Mouse (Mus musculus) retina, postnatal 1 day (tissue): ENCODE measurements around the gene Kprp.
"Not testable (repeated sequence)": the region's sequence is repeated elsewhere in the genome, so short reads cannot be mapped to it uniquely, and the experiment has no call there.

ENCODE experiments used
- DNase-seq: peaks from one replicate; pipeline ENCODE4 v3.0.0-alpha.2; 2012

Gene Kprp

GRCm38 (mm10) chr3:92827108-92827507, at the start of gene Kprp:
Gene Kprp, minus strand, starts transcription at chr3:92827247.
- no peak for DNase-seq

DNA sequence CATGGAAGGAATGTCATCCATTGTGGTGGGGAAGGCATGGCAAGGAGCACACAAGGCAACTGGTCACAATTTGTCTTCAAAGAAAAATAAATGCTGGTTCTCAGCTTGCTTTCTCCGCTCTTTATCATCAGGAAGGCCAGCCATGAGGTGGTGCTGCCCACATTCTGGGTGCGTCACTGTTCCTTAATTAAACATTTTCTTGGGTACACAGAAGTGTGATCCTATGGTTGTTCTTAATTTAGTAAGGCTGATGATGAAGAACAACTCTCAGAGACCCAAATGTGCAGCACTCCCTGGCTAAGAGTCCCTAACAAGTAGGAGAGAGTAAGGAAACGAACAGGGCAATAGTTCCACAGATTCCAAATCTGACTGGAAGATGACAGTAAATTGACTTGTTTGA, 47.1 kb upstream of the Kprp start:
- DNase-seq, result no peak

DNA sequence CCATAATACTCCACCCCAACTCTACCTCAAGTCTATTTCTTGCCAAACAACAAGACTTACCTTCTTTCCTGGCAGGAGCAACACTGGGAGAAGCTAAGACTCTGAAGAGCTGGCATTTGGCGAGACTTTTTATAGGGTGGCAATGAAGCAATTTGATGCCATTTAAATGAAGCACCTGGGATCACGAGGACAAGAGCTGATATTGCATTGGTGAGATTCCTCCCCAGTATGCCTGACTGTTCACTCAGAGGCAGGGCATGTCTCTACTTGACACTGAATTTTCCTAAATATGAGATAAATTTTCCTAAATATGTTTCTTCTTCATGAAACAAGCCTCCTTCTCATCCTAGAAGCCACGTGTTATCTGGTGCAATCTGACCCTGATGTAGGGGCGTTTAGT, 43.1 kb upstream of the Kprp start, which contains the start of gene 2310050C09Rik:
Gene 2310050C09Rik, minus strand, starts transcription at position 101 of the 400 bp plus-strand sequence.
- DNase-seq, result no peak

DNA sequence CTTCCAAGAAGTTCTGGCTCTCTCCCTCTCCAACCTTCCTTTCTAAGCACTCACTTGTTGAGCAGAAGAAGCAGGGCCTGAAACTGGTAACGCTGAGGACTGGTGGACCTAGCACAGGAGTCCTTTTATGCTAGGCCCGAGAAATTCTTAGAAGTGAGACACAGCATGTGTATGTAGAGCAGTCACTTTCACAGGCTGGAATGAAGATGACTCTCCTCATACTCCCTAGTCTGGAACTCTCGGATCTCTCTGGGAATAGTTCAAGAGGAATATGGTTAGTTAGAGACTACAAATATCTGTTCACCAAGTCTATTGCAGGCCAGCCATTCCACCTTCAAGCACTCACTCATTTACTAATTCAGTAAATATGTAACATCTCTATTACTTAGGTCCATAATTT, 24.1 kb upstream of the Kprp start, which contains the start of gene Lce1l:
Gene Lce1l, minus strand, starts transcription at position 101 of the 400 bp plus-strand sequence.
- no peak for DNase-seq

DNA sequence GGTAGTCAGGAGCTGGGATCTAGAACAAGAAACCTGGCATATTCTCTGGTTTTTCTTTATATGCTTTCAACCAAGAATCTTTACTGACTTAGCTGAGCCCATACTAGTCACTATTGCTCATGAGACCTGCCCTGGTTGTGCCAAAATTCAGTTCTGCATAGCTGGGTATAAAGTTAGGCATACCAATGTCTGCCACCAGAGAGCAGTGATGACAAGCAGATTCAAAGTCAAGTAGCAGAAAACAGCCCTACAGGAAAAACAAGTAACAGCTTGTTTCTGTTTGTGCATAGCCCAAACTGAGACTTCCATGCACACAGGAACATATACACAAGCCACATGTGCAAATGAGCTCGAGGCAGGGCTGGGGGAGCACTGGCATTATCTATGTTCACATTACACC, 1.2 kb downstream of the Kprp start:
- DNase-seq, result no peak

DNA sequence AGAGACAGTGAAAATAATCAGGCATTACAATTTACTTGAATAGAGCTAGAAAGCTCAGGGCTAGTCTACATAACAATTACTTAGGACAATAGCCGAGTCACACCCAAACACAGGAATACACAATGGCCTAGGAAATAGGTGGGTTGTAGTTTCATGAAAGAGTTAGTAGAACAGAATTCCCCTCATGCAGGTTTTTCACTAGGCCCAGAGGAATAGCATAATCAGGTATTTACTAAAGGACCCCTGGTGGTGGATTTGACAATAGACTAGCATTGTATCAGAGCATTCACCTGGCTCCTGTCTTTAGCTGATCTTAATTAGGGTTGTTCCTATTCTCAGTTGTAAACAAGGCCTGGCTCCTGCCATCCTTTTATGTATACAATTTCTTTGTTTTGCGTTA, 11.0 kb downstream of the Kprp start:
- DNase-seq, result not testable (repeated sequence)

- no peak for DNase-seq
These were observed 11.5 kb downstream of the Kprp start for GRCm38 (mm10) chr3:92815581-92815980.

DNA sequence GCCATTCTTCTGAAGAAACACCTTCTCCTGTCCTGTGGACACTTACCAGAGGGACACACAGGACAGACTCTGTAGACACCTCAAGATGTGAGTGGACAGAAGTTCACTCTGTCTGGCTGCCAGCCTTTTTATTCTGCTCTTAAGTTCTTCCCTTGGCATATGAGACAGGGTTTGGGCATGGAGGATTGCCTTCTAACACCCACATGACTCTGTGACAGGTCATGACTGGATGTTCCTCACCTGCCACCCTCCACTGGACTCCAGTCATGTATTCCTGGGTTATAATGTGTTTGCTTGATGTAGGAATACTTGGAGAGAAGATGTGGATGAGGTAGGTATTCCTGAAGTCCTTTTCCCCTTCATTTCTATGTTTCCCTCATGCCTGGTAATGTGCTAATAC, 19.3 kb downstream of the Kprp start, which contains the start of gene Lce1k:
Gene Lce1k, minus strand, starts transcription at position 101 of the 400 bp plus-strand sequence.
- no peak for DNase-seq

GRCm38 (mm10) chr3:92790414-92790813, 36.6 kb downstream of the Kprp start, which contains the start of gene Lce1j:
Gene Lce1j, minus strand, starts transcription at chr3:92790514.
- DNase-seq, result no peak

DNA sequence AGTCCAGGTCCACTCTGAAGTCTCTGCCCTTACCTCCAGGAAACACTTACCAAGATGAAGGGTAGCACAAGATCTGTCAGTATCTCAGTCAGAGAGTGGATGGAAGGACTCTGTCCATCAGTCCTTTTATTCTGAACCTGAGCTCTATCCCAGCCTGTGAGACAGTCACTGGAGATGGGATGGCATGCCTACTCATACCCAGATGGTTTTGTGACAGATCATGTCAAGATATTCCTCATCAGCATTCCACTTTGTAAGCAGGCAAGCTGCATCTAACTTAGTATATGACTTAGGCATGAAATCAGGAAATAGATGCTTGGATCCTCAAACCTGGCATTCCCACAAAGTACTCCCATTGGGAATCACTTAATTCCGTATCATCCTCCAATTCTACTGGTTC, 48.2 kb downstream of the Kprp start, which contains the start of gene Lce1i:
Gene Lce1i, minus strand, starts transcription at position 101 of the 400 bp plus-strand sequence.
- no peak for DNase-seq
